Mouse (Mus musculus) small intestine, adult 2 months (tissue): ENCODE data around the gene Rbm46. TPM values are rescaled to one million over a fixed set of nuclear protein-coding genes. Genes with fewer than 3 reads are reported as not detected.

Experiments
- H3K27ac ChIP-seq: fragments of 200-500 bp; 2 replicates; pipeline ENCODE4 v1.5.1; 2012; ENCODE audit warnings: low read depth, low read length, control low read depth, inconsistent platforms; ENCODE audit not compliant: insufficient read depth
- H3K27me3 ChIP-seq: fragments of 200-500 bp; 2 replicates; pipeline ENCODE4 v1.6.1; 2012; ENCODE audit warnings: mild to moderate bottlenecking, moderate library complexity, low read length, inconsistent platforms; ENCODE audit not compliant: control insufficient read depth, insufficient read depth
- H3K36me3 ChIP-seq: fragments of 200-500 bp; 2 replicates; pipeline ENCODE4 v1.6.1; 2012; ENCODE audit warnings: mild to moderate bottlenecking, low read length, control low read depth, inconsistent platforms; ENCODE audit not compliant: control insufficient read depth, insufficient read depth
- H3K4me1 ChIP-seq: fragments of 200-500 bp; 2 replicates; pipeline ENCODE4 v1.6.1; 2012; ENCODE audit warnings: low read length, inconsistent platforms, mixed read lengths; ENCODE audit not compliant: control insufficient read depth, insufficient read depth, insufficient read length
- H3K4me3 ChIP-seq: fragments of 200-500 bp; 2 replicates; pipeline ENCODE4 v1.5.1; 2012; ENCODE audit warnings: low read depth, mild to moderate bottlenecking, control low read depth, inconsistent platforms, low read length, moderate library complexity
- CTCF ChIP-seq: fragments of 200-500 bp; IDR thresholded peaks from 2 replicates; pipeline ENCODE4 v1.5.1; 2012; ENCODE audit warnings: low read depth, mild to moderate bottlenecking, control low read depth, inconsistent platforms, low read length, moderate library complexity, mixed read lengths; ENCODE audit not compliant: insufficient replicate concordance, insufficient read length; ENCODE audit errors: extremely low read depth
- POLR2A ChIP-seq: fragments of 200-500 bp; IDR thresholded peaks from 2 replicates; pipeline ENCODE4 v1.6.1; 2012; ENCODE audit warnings: low read depth, mild to moderate bottlenecking, control low read depth, inconsistent platforms, low read length, moderate library complexity
- WGBS: fragments of 180-500 bp; shearing (Covaris S2); methylation state at CpG from one replicate; pipeline ENCODE4 v1.1.7; 2018; 5-methylcytosine and 5-hydroxymethylcytosine counted together
- polyA plus RNA-seq: library from polyadenylated mRNA; depleted of rRNA; stranded (reverse); fragments of >200 nt; gene quantifications from 2 replicates; pipeline ENCODE4 v1.2.3, GENCODE M21; 2012; rRNA removed

Gene Rbm46
- polyA plus RNA-seq, 1 experiment: not detected

- H3K36me3 ChIP-seq: no peaks in the 10 kb centered on the region
- no peak overlapping the region for H3K4me3 ChIP-seq
- H3K27me3 ChIP-seq: 0 out of 2 replicates have a peak, but pooled peaks cover 2% of the 10 kb centered on the region
- no peak for TF ChIP-seq POLR2A
- TF ChIP-seq CTCF: no peak
- no peak overlapping the region for H3K27ac ChIP-seq
- H3K4me1 ChIP-seq: peaks cover 21% of the 10 kb centered on the region; the same call in 1 of the 2 replicates
- WGBS: 25% methylated on average over 7 of the region's 7 CpGs
These were observed 66.5 kb downstream of the Rbm46 start for GRCm38 (mm10) chr3:82809769-82810168.

GRCm38 (mm10) chr3:82808323-82808911 is 67.9 kb downstream of the Rbm46 start:
- Histone ChIP-seq H3K4me1 (peaks cover 21% of the 10 kb centered on the region; the same call in 1 of the 2 replicates), H3K27me3 (0 out of 2 replicates have a peak, but pooled peaks cover 2% of the 10 kb centered on the region), H3K36me3 (no peaks in the 10 kb centered on the region), H3K4me3 (no peak overlapping the region), H3K27ac (no peak overlapping the region)
- TF ChIP-seq POLR2A (no peak), CTCF (no peak)
- 94% methylated on average over 1 of the region's 1 CpGs for WGBS

DNA sequence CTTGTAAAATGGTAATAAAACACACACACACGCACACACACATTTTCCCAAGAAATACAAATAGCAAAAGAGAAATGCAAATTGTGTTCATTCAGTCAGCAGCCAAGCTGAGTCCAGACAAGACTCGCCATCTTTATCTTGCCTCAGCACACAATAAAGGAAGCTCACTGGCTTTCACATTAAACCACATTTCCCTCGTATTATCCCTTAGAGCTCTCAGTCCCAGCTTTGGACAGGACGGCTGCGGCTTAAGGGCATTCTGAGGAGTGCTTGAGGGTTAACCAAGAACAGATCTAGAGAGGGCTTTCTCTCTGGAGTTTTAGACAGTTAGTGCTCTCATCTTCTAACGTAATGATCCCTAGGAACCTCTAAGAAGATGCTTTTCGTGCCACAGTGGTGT is 71.0 kb downstream of the Rbm46 start:
- 84% methylated on average over 7 of the region's 7 CpGs for WGBS
- TF ChIP-seq CTCF (no peak), POLR2A (no peak)
- Histone ChIP-seq H3K27ac (no peak overlapping the region), H3K36me3 (no peaks in the 10 kb centered on the region), H3K4me3 (no peak overlapping the region), H3K4me1 (peaks cover 11% of the 10 kb centered on the region; the same call in 1 of the 2 replicates), H3K27me3 (0 out of 2 replicates have a peak, but pooled peaks cover 2% of the 10 kb centered on the region)

- H3K4me3 ChIP-seq: no peak overlapping the region
- H3K27ac ChIP-seq: no peak overlapping the region
- 67% methylated on average over 3 of the region's 3 CpGs for WGBS
- TF ChIP-seq CTCF (no peak), POLR2A (no peak)
- no peaks in the 10 kb centered on the region for H3K4me1 ChIP-seq
- no peaks in the 10 kb centered on the region for H3K36me3 ChIP-seq
- no peaks in the 10 kb centered on the region for H3K27me3 ChIP-seq
These were observed 75.8 kb downstream of the Rbm46 start for GRCm38 (mm10) chr3:82800470-82800843.

DNA sequence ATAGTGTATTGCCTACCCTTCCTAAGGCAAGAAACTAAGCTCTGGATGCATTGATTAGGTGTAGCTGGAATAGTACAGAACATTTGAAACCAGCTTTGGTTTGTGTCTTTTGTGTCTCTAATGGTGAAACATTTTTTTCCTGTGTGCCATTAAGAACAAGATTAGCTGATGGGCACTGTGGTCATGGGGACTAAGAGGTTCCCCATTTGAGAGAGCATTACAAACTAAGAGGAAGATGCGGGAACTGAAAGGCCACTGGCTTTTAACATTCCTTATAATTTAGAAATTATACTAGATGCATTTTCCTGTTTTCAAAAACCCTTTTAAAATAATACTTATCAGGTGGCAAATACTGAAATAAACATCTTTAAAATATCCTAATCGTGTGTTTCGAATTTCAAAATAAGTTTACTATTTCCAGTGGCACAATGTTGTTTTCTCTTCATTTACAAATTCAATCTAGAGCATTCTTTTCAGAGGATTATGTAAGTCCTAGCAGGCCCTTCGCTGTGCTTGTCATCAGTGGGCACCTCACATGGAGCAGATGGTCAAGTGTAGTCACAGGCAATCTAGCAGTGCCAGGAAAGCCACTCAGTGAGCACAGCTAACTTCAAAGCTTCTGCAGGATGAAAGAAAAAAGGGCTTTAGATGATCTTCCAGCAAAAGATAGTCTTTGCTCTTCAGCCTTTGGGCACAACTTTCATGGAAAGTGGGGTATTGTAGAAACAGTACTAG is 76.4 kb downstream of the Rbm46 start:
- Histone ChIP-seq H3K36me3 (no peaks in the 10 kb centered on the region), H3K4me3 (no peak overlapping the region), H3K27ac (no peak overlapping the region), H3K27me3 (no peaks in the 10 kb centered on the region), H3K4me1 (no peaks in the 10 kb centered on the region)
- WGBS: 89% methylated on average over 4 of the region's 4 CpGs
- no peak for TF ChIP-seq CTCF
- no peak for TF ChIP-seq POLR2A

DNA sequence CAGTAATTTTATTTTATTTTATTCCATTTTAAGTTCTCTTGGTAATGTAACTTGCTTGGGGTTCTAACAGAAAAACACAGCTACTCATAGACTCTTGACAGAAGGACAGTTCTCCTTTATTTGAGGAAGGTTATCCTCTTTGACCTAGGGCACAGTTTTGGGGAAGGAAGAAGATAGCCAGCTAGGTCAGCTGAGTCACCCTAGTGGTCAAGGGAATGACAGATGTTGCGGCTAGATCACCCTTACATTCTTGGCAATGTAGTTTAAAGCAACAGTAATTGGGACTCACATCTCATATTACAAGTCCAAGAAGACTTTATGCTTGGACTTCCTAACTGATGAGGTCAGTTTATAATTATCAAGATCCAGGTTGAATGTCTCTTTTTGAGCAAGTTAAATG is 82.6 kb downstream of the Rbm46 start:
- Histone ChIP-seq H3K4me3 (no peak overlapping the region), H3K4me1 (no peaks in the 10 kb centered on the region), H3K27me3 (no peaks in the 10 kb centered on the region), H3K27ac (no peak overlapping the region), H3K36me3 (no peaks in the 10 kb centered on the region)
- no peak for TF ChIP-seq POLR2A
- no peak for TF ChIP-seq CTCF
- WGBS: 71% methylated on average over 1 of the region's 1 CpGs

GRCm38 (mm10) chr3:82791663-82792062 is 84.6 kb downstream of the Rbm46 start:
- Histone ChIP-seq H3K36me3 (no peaks in the 10 kb centered on the region), H3K4me1 (no peaks in the 10 kb centered on the region), H3K27me3 (no peaks in the 10 kb centered on the region), H3K27ac (no peak overlapping the region), H3K4me3 (no peak overlapping the region)
- 86% methylated on average over 3 of the region's 3 CpGs for WGBS
- TF ChIP-seq POLR2A (no peak), CTCF (no peak)

Other genes with a start within 250 kb of the Rbm46 start
- gene Lrat, start 27.5 kb upstream of the Rbm46 start, polyA plus RNA-seq: 2.9 and 4.4 TPM in 2 replicates
- gene Fgg, start 131.2 kb upstream of the Rbm46 start, polyA plus RNA-seq: not detected in 2 replicates
- gene Fga, start 149.6 kb upstream of the Rbm46 start, polyA plus RNA-seq: not detected in 2 replicates
- gene Fgb, start 173.4 kb upstream of the Rbm46 start, polyA plus RNA-seq: not detected in 2 replicates
- gene Plrg1, start 179.0 kb upstream of the Rbm46 start, polyA plus RNA-seq: 9.0 and 18.6 TPM in 2 replicates